Mouse (Mus musculus): ENCODE results near the gene Bmpr1b. TPM values are rescaled to one million over a fixed set of nuclear protein-coding genes. Genes with fewer than 3 reads are reported as not detected.

The Bmpr1b gene
- 0.02 and 0.03 TPM in 2 replicates for polyA plus RNA-seq (2012; rRNA removed)

GRCm38 (mm10) chr3:142168863-142169521, at the start of gene Bmpr1b:
TSS of gene Bmpr1b (minus strand) at chr3:142169425.

Other genes starting within 250 kb of the Bmpr1b start
- gene Pdlim5, start 226.3 kb upstream of the Bmpr1b start, polyA plus RNA-seq (2012; rRNA removed), result 7.6 and 8.5 TPM in 2 replicates

Data from liver, embryonic 14 days (tissue).